Mouse (Mus musculus): ENCODE results near the gene Abcc1.

DNA sequence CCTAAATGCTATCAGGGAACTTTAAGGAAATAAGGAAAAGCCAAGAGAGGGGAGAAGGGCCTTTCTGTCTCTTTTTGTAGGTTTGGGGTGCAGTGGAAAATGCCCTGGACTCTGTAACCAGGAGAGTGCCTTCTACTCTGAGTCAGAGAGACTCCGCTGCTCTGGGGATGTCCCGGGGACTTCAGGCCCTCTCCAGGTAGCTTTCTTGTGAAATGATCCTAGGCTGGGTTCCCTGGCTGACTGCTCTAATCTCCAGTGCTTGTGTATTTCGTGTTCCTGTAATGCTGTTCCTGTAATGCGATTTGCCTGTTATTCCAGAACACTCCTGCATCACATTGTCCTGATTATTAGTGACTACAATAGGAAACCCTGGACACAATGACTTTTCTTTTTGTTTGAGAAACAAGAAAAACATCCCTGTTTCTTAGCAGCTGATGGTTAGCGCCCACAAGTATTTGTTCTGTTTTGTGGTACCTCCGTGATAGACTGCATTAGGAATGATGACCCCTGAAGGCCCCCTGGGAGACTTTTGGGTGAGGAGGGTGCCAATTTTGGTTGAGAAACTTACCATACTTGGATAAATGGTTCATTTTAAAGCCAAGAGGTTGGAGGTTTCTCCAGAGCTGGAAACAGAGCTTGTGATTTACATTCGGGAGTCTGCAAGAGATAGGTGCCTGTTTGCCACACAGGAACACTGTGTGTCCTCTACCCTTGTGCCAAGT, 902 bp downstream of the Abcc1 start:
- TF ChIP-seq CTCF (IDR thresholded peaks at IDR 0.05), result no peak
- no peak for TF ChIP-seq EP300 (IDR thresholded peaks at IDR 0.05)
